Mouse (Mus musculus) CD4-positive naive resting alpha-beta T cell, adult 57 days (primary cell): Measurements from ENCODE around the gene B4gat1. TPM values are rescaled to one million over a fixed set of nuclear protein-coding genes. Genes with fewer than 3 reads are reported as not detected.

Experiments
- total RNA-seq: library from RNA; stranded (reverse); gene quantifications from one replicate; pipeline ENCODE4 v1.2.4, GENCODE M21; 2023

B4gat1 gene
- 4.6 TPM for total RNA-seq

GRCm38 (mm10) chr19:5038709-5039156 lies at the start of gene B4gat1, which contains the start of gene AC124502.3:
Gene B4gat1 (plus strand): TSS chr19:5038826.
Gene AC124502.3 (plus strand): TSS chr19:5038891.

GRCm38 (mm10) chr19:4990256-4990625 lies 48.4 kb upstream of the B4gat1 start, which contains the start of gene Npas4:
Gene Npas4 (minus strand): TSS chr19:4990316.

GRCm38 (mm10) chr19:5023621-5024479 lies 14.8 kb upstream of the B4gat1 start, which contains the start of gene Slc29a2:
Gene Slc29a2 (plus strand): TSS chr19:5023860.

GRCm38 (mm10) chr19:5040862-5041523 lies 2.4 kb downstream of the B4gat1 start, which contains the start of gene Brms1:
Gene Brms1 (plus strand): TSS chr19:5041354.

GRCm38 (mm10) chr19:5050047-5050905 lies 11.7 kb downstream of the B4gat1 start, which contains the start of gene Rin1:
Gene Rin1 (plus strand): TSS chr19:5050481.

GRCm38 (mm10) chr19:5067867-5068569 lies 29.4 kb downstream of the B4gat1 start, which contains the start of gene Cd248:
Gene Cd248 (plus strand): TSS chr19:5068078.

GRCm38 (mm10) chr19:5085145-5085863 lies 46.7 kb downstream of the B4gat1 start, which contains the start of gene Tmem151a:
Gene Tmem151a (minus strand): TSS chr19:5085531.

GRCm38 (mm10) chr19:5087884-5088728 lies 49.5 kb downstream of the B4gat1 start, which contains the start of gene Yif1a:
Gene Yif1a (plus strand): TSS chr19:5088538.

Other genes starting within 250 kb of the B4gat1 start
- 97.2 TPM for gene Rbm4, start 244.9 kb upstream of the B4gat1 start, total RNA-seq
- gene Gm21992, start 227.2 kb upstream of the B4gat1 start, total RNA-seq = 44.3 TPM
- gene Rbm14, start 227.2 kb upstream of the B4gat1 start, total RNA-seq = 90.1 TPM
- 52.9 TPM for gene Ccs, start 199.5 kb upstream of the B4gat1 start, total RNA-seq
- not detected for gene Ccdc87, start 199.5 kb upstream of the B4gat1 start, total RNA-seq
- gene Ctsf, start 183.7 kb upstream of the B4gat1 start, total RNA-seq = 7.2 TPM
- not detected for gene Actn3, start 160.9 kb upstream of the B4gat1 start, total RNA-seq
- gene Zdhhc24, start 160.2 kb upstream of the B4gat1 start, total RNA-seq = 7.0 TPM
- gene Bbs1, start 132.2 kb upstream of the B4gat1 start, total RNA-seq = 3.3 TPM
- 71.9 TPM for gene Dpp3, start 110.5 kb upstream of the B4gat1 start, total RNA-seq
- gene Peli3, start 95.7 kb upstream of the B4gat1 start, total RNA-seq = 3.5 TPM
- gene Mrpl11, start 76.7 kb upstream of the B4gat1 start, total RNA-seq = 24.5 TPM
- gene Npas4, start 48.5 kb upstream of the B4gat1 start, total RNA-seq = 0.30 TPM
- 1.9 TPM for gene Slc29a2, start 15.0 kb upstream of the B4gat1 start, total RNA-seq
- 2.0 TPM for gene AC124502.3, start 65 bp downstream of the B4gat1 start, total RNA-seq
- gene Brms1, start 2.5 kb downstream of the B4gat1 start, total RNA-seq = 52.2 TPM
- gene Rin1, start 11.7 kb downstream of the B4gat1 start, total RNA-seq = 6.4 TPM
- gene Cd248, start 29.3 kb downstream of the B4gat1 start, total RNA-seq = 0.50 TPM
- 0.74 TPM for gene Tmem151a, start 46.7 kb downstream of the B4gat1 start, total RNA-seq
- gene Yif1a, start 49.7 kb downstream of the B4gat1 start, total RNA-seq = 31.1 TPM
- 2.3 TPM for gene Cnih2, start 59.7 kb downstream of the B4gat1 start, total RNA-seq
- 103 TPM for gene Rab1b, start 68.2 kb downstream of the B4gat1 start, total RNA-seq
- 26.6 TPM for gene Klc2, start 79.7 kb downstream of the B4gat1 start, total RNA-seq
- 132 TPM for gene Pacs1, start 234.3 kb downstream of the B4gat1 start, total RNA-seq